In genomic region chr7:112320052-112320730, GRCm38 (mm10) we compare ENCODE assay signal across 14 mouse cellular contexts.
A peak's percentile ranks its signal among the peaks of the same experiment; 100 is the strongest.
DNase-seq lines count a peak whose midpoint lies in the region; ATAC-seq and TF ChIP-seq lines count a peak whose summit lies in the region.
"Had no signal": no experiment of that assay in that cellular context is flagged by ENCODE, and none has a peak within 500 bp of the region (broad histone marks: within the 10 kb centered on the region; RNA-seq: fewer than 3 reads in every experiment).

No protein-coding gene starts in this region.

- TF ChIP-seq CTCF in lung, postnatal 0 days (IDR thresholded peaks at IDR 0.05): no peak

- H3K27me3 ChIP-seq in embryonic facial prominence, embryonic 11.5 days (ENCODE audit: control insufficient read depth, insufficient read depth, low read length): no peaks in the 10 kb centered on the region
- H3K27me3 ChIP-seq in embryonic facial prominence, embryonic 10.5 days (replicated peaks; ENCODE audit: low read depth, poor library complexity, severe bottlenecking): no peaks in the 10 kb centered on the region
- peaks cover 4% of the 10 kb centered on the region for H3K27me3 ChIP-seq in limb, embryonic 12.5 days
- H3K27me3 ChIP-seq in limb, embryonic 10.5 days (ENCODE audit: low read depth, poor library complexity, severe bottlenecking): no peaks in the 10 kb centered on the region; the same call in 1 of the 2 replicates
- no peaks in the 10 kb centered on the region for H3K27me3 ChIP-seq in kidney, embryonic 16.5 days (ENCODE audit: insufficient read depth, low read length)
- H3K27me3 ChIP-seq in hindbrain, embryonic 11.5 days (ENCODE audit: control insufficient read depth, insufficient read depth, low read length): no peaks in the 10 kb centered on the region
- H3K27me3 ChIP-seq in lung, postnatal 0 days (replicated peaks; ENCODE audit: insufficient read depth, low read length): no peaks in the 10 kb centered on the region
- H3K27me3 ChIP-seq: midbrain, embryonic 15.5 days had no signal

- no peaks in the 10 kb centered on the region for H3K36me3 ChIP-seq in embryonic facial prominence, embryonic 11.5 days (replicated peaks; ENCODE audit: control insufficient read depth, insufficient read depth, low read depth, low read length)
- H3K36me3 ChIP-seq in embryonic facial prominence, embryonic 10.5 days (replicated peaks): no peaks in the 10 kb centered on the region
- no peaks in the 10 kb centered on the region for H3K36me3 ChIP-seq in limb, embryonic 12.5 days
- H3K36me3 ChIP-seq in limb, embryonic 10.5 days: no peaks in the 10 kb centered on the region
- H3K36me3 ChIP-seq in kidney, embryonic 16.5 days (ENCODE audit: insufficient read depth, low read length): peaks cover 10% of the 10 kb centered on the region
- no peaks in the 10 kb centered on the region for H3K36me3 ChIP-seq in hindbrain, embryonic 11.5 days (ENCODE audit: control insufficient read depth, insufficient read depth, low read length)
- H3K36me3 ChIP-seq in lung, postnatal 0 days (ENCODE audit: insufficient read depth, low read length): peaks cover 44% of the 10 kb centered on the region
- H3K36me3 ChIP-seq: hindbrain, embryonic 10.5 days; midbrain, embryonic 15.5 days had no signal

- 89% methylated on average over 3 of the region's 3 CpGs for WGBS in embryonic facial prominence, embryonic 11.5 days
- WGBS in embryonic facial prominence, embryonic 10.5 days: 95% methylated on average over 3 of the region's 3 CpGs
- 89% methylated on average over 3 of the region's 3 CpGs for WGBS in limb, embryonic 12.5 days
- 97% methylated on average over 3 of the region's 3 CpGs for WGBS in limb, embryonic 10.5 days
- WGBS in kidney, embryonic 16.5 days: 68% methylated on average over 3 of the region's 3 CpGs
- 98% methylated on average over 3 of the region's 3 CpGs for WGBS in hindbrain, embryonic 11.5 days
- 96% methylated on average over 3 of the region's 3 CpGs for WGBS in lung, postnatal 0 days

- H3K4me2 ChIP-seq in embryonic facial prominence, embryonic 11.5 days (ENCODE audit: low read depth, low read length): no peak overlapping the region
- no peak overlapping the region for H3K4me2 ChIP-seq in limb, embryonic 12.5 days
- H3K4me2 ChIP-seq in kidney, embryonic 16.5 days (replicated peaks; ENCODE audit: low read depth, low read length): no peak overlapping the region
- no peak overlapping the region for H3K4me2 ChIP-seq in hindbrain, embryonic 11.5 days (replicated peaks; ENCODE audit: low read depth, low read length)
- H3K4me2 ChIP-seq in lung, postnatal 0 days (replicated peaks; ENCODE audit: low read depth, low read length): no peak overlapping the region
- H3K4me2 ChIP-seq: liver, embryonic 11.5 days; midbrain, embryonic 15.5 days had no signal

- ATAC-seq in embryonic facial prominence, embryonic 11.5 days (replicated peaks; ENCODE audit: insufficient number of reproducible peaks, low FRiP score, low TSS enrichment, low read depth): no peak
- no peak for ATAC-seq in limb, embryonic 12.5 days (ENCODE audit: insufficient number of reproducible peaks, insufficient read depth, low FRiP score, low TSS enrichment, low read depth)
- ATAC-seq in kidney, embryonic 16.5 days (ENCODE audit: low FRiP score, low TSS enrichment): peak; percentile 54
- ATAC-seq in hindbrain, embryonic 11.5 days (ENCODE audit: low FRiP score): no peak
- no peak for ATAC-seq in lung, postnatal 0 days
- ATAC-seq: forebrain, postnatal 0 days; midbrain, embryonic 15.5 days had no signal

- no peaks in the 10 kb centered on the region for H3K4me1 ChIP-seq in embryonic facial prominence, embryonic 11.5 days (ENCODE audit: control insufficient read depth, insufficient read depth, low read length)
- H3K4me1 ChIP-seq in embryonic facial prominence, embryonic 10.5 days: 0 out of 2 replicates have a peak, but pooled peaks cover 3% of the 10 kb centered on the region
- peaks cover 35% of the 10 kb centered on the region for H3K4me1 ChIP-seq in limb, embryonic 12.5 days (replicated peaks)
- peaks cover 22% of the 10 kb centered on the region for H3K4me1 ChIP-seq in limb, embryonic 10.5 days
- peaks cover 7% of the 10 kb centered on the region; the same call in 1 of the 2 replicates for H3K4me1 ChIP-seq in kidney, embryonic 16.5 days (ENCODE audit: insufficient read depth, low read length)
- no peaks in the 10 kb centered on the region for H3K4me1 ChIP-seq in hindbrain, embryonic 11.5 days (replicated peaks; ENCODE audit: control insufficient read depth, insufficient read depth, low read length)
- no peaks in the 10 kb centered on the region for H3K4me1 ChIP-seq in lung, postnatal 0 days (ENCODE audit: insufficient read depth, low read depth, low read length)
- H3K4me1 ChIP-seq: hindbrain, embryonic 10.5 days; midbrain, embryonic 15.5 days had no signal

- H3K9me3 ChIP-seq in embryonic facial prominence, embryonic 11.5 days (replicated peaks; ENCODE audit: control insufficient read depth, low read length): no peaks in the 10 kb centered on the region
- H3K9me3 ChIP-seq in embryonic facial prominence, embryonic 10.5 days: no peaks in the 10 kb centered on the region
- H3K9me3 ChIP-seq in limb, embryonic 12.5 days: no peaks in the 10 kb centered on the region
- no peaks in the 10 kb centered on the region for H3K9me3 ChIP-seq in limb, embryonic 10.5 days (replicated peaks)
- peaks cover 4% of the 10 kb centered on the region; the same call in 1 of the 2 replicates for H3K9me3 ChIP-seq in kidney, embryonic 16.5 days (ENCODE audit: low read length)
- H3K9me3 ChIP-seq in hindbrain, embryonic 11.5 days (ENCODE audit: control insufficient read depth, low read length): no peaks in the 10 kb centered on the region
- H3K9me3 ChIP-seq in lung, postnatal 0 days (ENCODE audit: low read length): no peaks in the 10 kb centered on the region
- H3K9me3 ChIP-seq: hindbrain, embryonic 10.5 days; midbrain, embryonic 15.5 days had no signal

- H3K9ac ChIP-seq in embryonic facial prominence, embryonic 11.5 days (replicated peaks; ENCODE audit: low read length): no peak overlapping the region
- no peak overlapping the region for H3K9ac ChIP-seq in limb, embryonic 12.5 days (replicated peaks)
- H3K9ac ChIP-seq in kidney, embryonic 16.5 days (replicated peaks; ENCODE audit: low read length): no peak overlapping the region
- no peak overlapping the region for H3K9ac ChIP-seq in hindbrain, embryonic 11.5 days (ENCODE audit: low read depth, low read length)
- H3K9ac ChIP-seq in lung, postnatal 0 days (replicated peaks; ENCODE audit: low read depth): no peak overlapping the region
- H3K9ac ChIP-seq: forebrain, postnatal 0 days; midbrain, embryonic 15.5 days had no signal

- 0 out of 2 replicates have a peak overlapping the region, but pooled peaks have one; percentile 8 for H3K27ac ChIP-seq in embryonic facial prominence, embryonic 11.5 days (replicated peaks; ENCODE audit: low read depth, low read length)
- no peak overlapping the region for H3K27ac ChIP-seq in embryonic facial prominence, embryonic 10.5 days (replicated peaks)
- H3K27ac ChIP-seq in limb, embryonic 12.5 days: peak overlapping the region; percentile 66; the same call in 1 of the 2 replicates
- H3K27ac ChIP-seq in limb, embryonic 10.5 days: no peak overlapping the region
- H3K27ac ChIP-seq in kidney, embryonic 16.5 days (ENCODE audit: low read length): no peak overlapping the region
- no peak overlapping the region for H3K27ac ChIP-seq in hindbrain, embryonic 11.5 days (ENCODE audit: low read depth, low read length)
- no peak overlapping the region for H3K27ac ChIP-seq in lung, postnatal 0 days (ENCODE audit: low read length)
- H3K27ac ChIP-seq: hindbrain, embryonic 10.5 days; midbrain, embryonic 15.5 days had no signal

- H3K4me3 ChIP-seq in embryonic facial prominence, embryonic 11.5 days (ENCODE audit: low read depth, low read length): no peak overlapping the region
- no peak overlapping the region for H3K4me3 ChIP-seq in embryonic facial prominence, embryonic 10.5 days
- H3K4me3 ChIP-seq in limb, embryonic 12.5 days (replicated peaks): no peak overlapping the region
- no peak overlapping the region for H3K4me3 ChIP-seq in limb, embryonic 10.5 days
- H3K4me3 ChIP-seq in kidney, embryonic 16.5 days (ENCODE audit: low read length): no peak overlapping the region
- no peak overlapping the region for H3K4me3 ChIP-seq in hindbrain, embryonic 11.5 days (ENCODE audit: low read depth, low read length)
- no peak overlapping the region for H3K4me3 ChIP-seq in lung, postnatal 0 days (ENCODE audit: low read depth, low read length)
- H3K4me3 ChIP-seq: hindbrain, embryonic 10.5 days; midbrain, embryonic 15.5 days had no signal

- TF ChIP-seq EP300 in lung, postnatal 0 days (IDR thresholded peaks at IDR 0.05): no peak

- DNase-seq in embryonic facial prominence, embryonic 11.5 days (ENCODE audit: low spot score): no peak
- DNase-seq in embryonic facial prominence, embryonic 10.5 days (ENCODE audit: low spot score): no peak
- DNase-seq in limb, embryonic 10.5 days (ENCODE audit: low spot score): no peak
- no peak for DNase-seq in hindbrain, embryonic 11.5 days (ENCODE audit: low spot score)
- no peak for DNase-seq in lung, postnatal 0 days (ENCODE audit: low spot score)
- no peak for DNase-seq in left cerebral cortex, adult 18-20 months (ENCODE audit: low spot score in 2 of 2)
- DNase-seq: B cell, adult 2 months; forebrain, postnatal 0 days; gastrocnemius, postnatal 36 days had no signal

Comparison
In these comparisons a context has a peak if more than half of its experiments do, and no peak if none do; other contexts are left out.
1. H3K27ac ChIP-seq: peak in embryonic facial prominence, embryonic 11.5 days (single experiment) and limb, embryonic 12.5 days (single experiment); none in embryonic facial prominence, embryonic 10.5 days (single experiment), limb, embryonic 10.5 days (single experiment), kidney, embryonic 16.5 days (single experiment), hindbrain, embryonic 11.5 days (single experiment) and lung, postnatal 0 days (single experiment).